Mouse (Mus musculus) midbrain, embryonic 13.5 days (tissue): ENCODE measurements around the gene Sesn3. TPM values are rescaled to one million over a fixed set of nuclear protein-coding genes. Genes with fewer than 3 reads are reported as not detected.

ENCODE experiments used
- ATAC-seq: fragments of 200-750 bp; cut with Nextera tagmentation; 2 replicates; pipeline ENCODE4 v1.8.0; 2017; ENCODE audit warnings: mild to moderate bottlenecking, moderate TSS enrichment, moderate library complexity
- H3K27ac ChIP-seq: fragments of 300-500 bp; sonication (generic); 2 replicates; pipeline ENCODE4 v1.5.1; 2015; ENCODE audit warnings: inconsistent platforms, mild to moderate bottlenecking, moderate library complexity
- H3K27me3 ChIP-seq: fragments of 300-500 bp; sonication (generic); 2 replicates; pipeline ENCODE4 v1.6.1; 2015; ENCODE audit warnings: mild to moderate bottlenecking, inconsistent platforms
- H3K36me3 ChIP-seq: fragments of 300-500 bp; sonication (generic); 2 replicates; pipeline ENCODE4 v1.6.1; 2015; ENCODE audit warnings: mild to moderate bottlenecking, inconsistent platforms
- H3K4me1 ChIP-seq: fragments of 300-500 bp; sonication (generic); replicated peaks from 2 replicates; pipeline ENCODE4 v1.6.1; 2015; ENCODE audit warnings: inconsistent platforms
- H3K4me2 ChIP-seq: fragments of 300-500 bp; sonication (generic); replicated peaks from 2 replicates; pipeline ENCODE4 v1.6.1; 2015; ENCODE audit warnings: moderate library complexity, mild to moderate bottlenecking, inconsistent platforms
- H3K4me3 ChIP-seq: fragments of 300-500 bp; sonication (generic); replicated peaks from 2 replicates; pipeline ENCODE4 v1.5.1; 2015; ENCODE audit warnings: mild to moderate bottlenecking, inconsistent platforms
- H3K9ac ChIP-seq: fragments of 300-500 bp; sonication (generic); replicated peaks from 2 replicates; pipeline ENCODE4 v1.6.1; 2015; ENCODE audit warnings: mild to moderate bottlenecking, inconsistent platforms
- H3K9me3 ChIP-seq: fragments of 300-500 bp; sonication (generic); 2 replicates; pipeline ENCODE4 v1.6.1; 2016; ENCODE audit warnings: mild to moderate bottlenecking, inconsistent platforms
- WGBS: fragments of 180-500 bp; shearing (Covaris S2); methylation state at CpG from one replicate; pipeline ENCODE4 v1.1.7; 2015; 5-methylcytosine and 5-hydroxymethylcytosine counted together
- polyA plus RNA-seq: library from polyadenylated mRNA; unstranded; fragments of >200 nt; fragmentation: Nextera tagmentation; extraction: Ambion mirVana; gene quantifications from 2 replicates; pipeline ENCODE4 v1.2.1, GENCODE M21; 2015

The Sesn3 gene
- polyA plus RNA-seq, 1 experiment from 2014 or later = 18.8 TPM

DNA sequence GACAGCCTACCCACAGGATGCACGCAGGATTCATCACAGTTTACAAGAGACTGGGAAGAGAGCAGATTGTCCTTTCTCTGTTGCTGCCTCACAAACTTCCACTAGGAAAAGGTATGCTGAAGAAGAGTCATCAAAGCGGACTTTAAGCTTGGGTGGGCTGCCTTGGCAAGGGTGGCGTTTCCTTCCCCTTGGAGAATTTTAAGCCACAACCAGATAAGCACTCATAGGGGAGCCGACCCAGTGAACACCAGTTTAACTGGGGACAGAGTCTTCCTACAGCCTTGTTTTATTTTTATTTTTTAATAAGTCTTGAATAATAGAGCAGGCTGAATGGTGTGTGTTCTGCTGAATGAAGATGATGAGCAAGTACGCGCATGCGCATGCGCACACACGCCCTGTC lies 89.9 kb downstream of the Sesn3 start:
- no peak for ATAC-seq
- no peaks in the 10 kb centered on the region; the same call in 1 of the 2 replicates for H3K9me3 ChIP-seq
- WGBS = 95% methylated on average over 9 of the region's 9 CpGs
- no peak overlapping the region for H3K4me3 ChIP-seq
- H3K27ac ChIP-seq = no peak overlapping the region
- no peak overlapping the region for H3K4me2 ChIP-seq
- H3K9ac ChIP-seq = no peak overlapping the region
- no peaks in the 10 kb centered on the region for H3K27me3 ChIP-seq
- H3K36me3 ChIP-seq = peaks cover 4% of the 10 kb centered on the region; the same call in 1 of the 2 replicates
- no peaks in the 10 kb centered on the region; the same call in 1 of the 2 replicates for H3K4me1 ChIP-seq

DNA sequence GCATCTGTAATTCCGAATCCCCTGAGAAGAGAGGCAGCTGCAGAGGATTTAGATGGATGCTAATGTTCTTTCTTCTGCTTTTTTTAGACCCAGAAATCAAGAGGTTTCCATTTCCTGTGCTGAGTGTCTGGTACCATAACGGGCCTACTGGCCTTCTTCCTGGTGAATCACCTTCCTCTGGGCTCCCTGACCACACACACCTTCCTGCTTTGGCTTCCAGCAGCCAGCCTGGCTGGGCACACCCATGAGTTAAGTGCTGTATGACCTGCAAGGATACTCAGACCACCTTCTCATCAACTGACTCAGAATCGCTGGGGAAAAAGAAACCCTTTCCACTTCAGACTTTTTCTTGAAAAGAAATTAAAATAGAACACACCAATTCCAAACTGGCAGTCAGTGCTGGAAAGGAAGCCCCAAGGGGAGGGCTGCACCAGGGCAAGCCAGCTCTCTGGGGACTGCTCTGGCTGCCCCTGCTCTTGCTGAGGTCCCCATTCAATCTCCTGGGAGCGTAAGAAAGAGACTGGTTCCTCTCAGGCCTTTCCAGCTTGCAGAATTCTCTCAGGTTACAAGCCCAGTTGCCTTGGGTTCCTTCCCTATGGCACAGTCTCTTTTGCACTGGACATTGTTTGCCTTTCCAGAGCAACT lies 90.7 kb downstream of the Sesn3 start:
- H3K27ac ChIP-seq = no peak overlapping the region
- 65% methylated on average over 4 of the region's 4 CpGs for WGBS
- H3K9me3 ChIP-seq = no peaks in the 10 kb centered on the region; the same call in 1 of the 2 replicates
- H3K4me1 ChIP-seq = no peaks in the 10 kb centered on the region; the same call in 1 of the 2 replicates
- no peak overlapping the region for H3K9ac ChIP-seq
- H3K27me3 ChIP-seq = no peaks in the 10 kb centered on the region
- no peak overlapping the region for H3K4me3 ChIP-seq
- ATAC-seq = no peak
- peaks cover 4% of the 10 kb centered on the region; the same call in 1 of the 2 replicates for H3K36me3 ChIP-seq
- no peak overlapping the region for H3K4me2 ChIP-seq

DNA sequence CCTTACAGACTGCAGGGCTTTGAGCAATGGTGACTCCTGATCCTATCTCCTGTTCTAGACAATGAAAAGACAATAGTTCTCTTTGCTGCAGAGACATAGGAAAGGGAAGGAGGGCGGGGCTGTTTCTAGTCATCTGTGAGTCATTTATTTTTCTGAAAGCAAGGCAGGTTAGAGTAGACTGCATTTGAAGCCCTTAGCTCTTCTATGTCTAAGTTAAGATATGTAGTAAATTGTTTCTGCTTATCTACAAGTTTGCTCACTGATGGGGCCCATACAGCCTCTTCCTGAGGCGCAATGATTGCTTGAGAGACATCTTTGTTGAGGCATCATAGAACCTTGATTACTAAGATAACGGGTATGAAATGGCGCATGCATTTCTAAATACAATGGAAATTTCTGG lies 93.0 kb downstream of the Sesn3 start:
- Histone ChIP-seq H3K27ac (no peak overlapping the region), H3K4me2 (no peak overlapping the region), H3K36me3 (peaks cover 4% of the 10 kb centered on the region; the same call in 1 of the 2 replicates), H3K27me3 (no peaks in the 10 kb centered on the region), H3K4me3 (no peak overlapping the region), H3K9ac (no peak overlapping the region), H3K9me3 (no peaks in the 10 kb centered on the region; the same call in 1 of the 2 replicates), H3K4me1 (no peaks in the 10 kb centered on the region; the same call in 1 of the 2 replicates)
- 95% methylated on average over 4 of the region's 4 CpGs for WGBS
- no peak for ATAC-seq

DNA sequence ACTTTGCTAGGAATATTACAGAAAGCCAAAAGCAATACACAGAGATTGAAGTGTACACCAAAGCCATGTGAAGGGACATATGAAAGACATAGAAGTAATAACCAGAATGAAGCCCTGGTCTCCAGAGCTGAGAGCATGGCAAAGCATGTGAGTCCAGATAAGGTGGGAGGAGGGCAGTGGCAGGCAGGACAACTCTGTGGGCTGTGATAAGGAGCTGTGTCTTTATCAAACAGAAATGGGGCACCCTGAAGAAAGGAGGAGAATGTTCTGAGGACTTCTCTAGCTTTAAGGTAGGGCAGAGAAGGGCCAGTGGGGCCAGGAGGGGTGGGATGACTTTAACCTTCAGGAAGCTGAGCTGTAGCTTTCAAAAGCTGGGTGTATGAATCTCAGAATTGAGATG lies 94.4 kb downstream of the Sesn3 start:
- H3K4me3 ChIP-seq = no peak overlapping the region
- no peaks in the 10 kb centered on the region for H3K27me3 ChIP-seq
- H3K4me1 ChIP-seq = no peaks in the 10 kb centered on the region; the same call in 1 of the 2 replicates
- no peak overlapping the region for H3K9ac ChIP-seq
- no peaks in the 10 kb centered on the region; the same call in 1 of the 2 replicates for H3K9me3 ChIP-seq
- no peak overlapping the region for H3K4me2 ChIP-seq
- ATAC-seq = no peak
- peaks cover 4% of the 10 kb centered on the region; the same call in 1 of the 2 replicates for H3K36me3 ChIP-seq
- H3K27ac ChIP-seq = no peak overlapping the region

DNA sequence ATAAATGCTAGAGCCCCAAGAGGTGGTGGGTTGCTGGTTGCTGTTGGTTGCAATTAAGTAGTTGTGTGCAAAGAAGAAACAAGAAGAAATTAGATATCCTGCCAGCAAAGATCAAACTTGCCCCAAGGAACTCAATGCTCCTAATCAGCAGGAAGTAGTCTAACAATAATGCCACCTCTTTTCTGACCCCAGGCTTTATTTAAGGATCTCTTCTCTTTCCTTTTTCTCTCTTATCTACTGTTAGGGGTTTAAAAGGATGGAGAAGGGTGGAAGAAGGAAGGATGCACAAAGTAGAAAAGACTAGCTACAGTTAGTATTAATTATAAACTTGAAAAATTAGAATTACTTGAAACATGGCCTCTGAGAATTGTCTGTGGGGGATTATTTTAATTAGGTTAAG lies 97.6 kb downstream of the Sesn3 start:
- no peaks in the 10 kb centered on the region for H3K4me1 ChIP-seq
- no peak for ATAC-seq
- H3K4me2 ChIP-seq = no peak overlapping the region
- no peak overlapping the region for H3K9ac ChIP-seq
- H3K4me3 ChIP-seq = no peak overlapping the region
- no peaks in the 10 kb centered on the region; the same call in 1 of the 2 replicates for H3K9me3 ChIP-seq
- H3K27me3 ChIP-seq = no peaks in the 10 kb centered on the region
- peaks cover 4% of the 10 kb centered on the region; the same call in 1 of the 2 replicates for H3K36me3 ChIP-seq
- H3K27ac ChIP-seq = no peak overlapping the region

DNA sequence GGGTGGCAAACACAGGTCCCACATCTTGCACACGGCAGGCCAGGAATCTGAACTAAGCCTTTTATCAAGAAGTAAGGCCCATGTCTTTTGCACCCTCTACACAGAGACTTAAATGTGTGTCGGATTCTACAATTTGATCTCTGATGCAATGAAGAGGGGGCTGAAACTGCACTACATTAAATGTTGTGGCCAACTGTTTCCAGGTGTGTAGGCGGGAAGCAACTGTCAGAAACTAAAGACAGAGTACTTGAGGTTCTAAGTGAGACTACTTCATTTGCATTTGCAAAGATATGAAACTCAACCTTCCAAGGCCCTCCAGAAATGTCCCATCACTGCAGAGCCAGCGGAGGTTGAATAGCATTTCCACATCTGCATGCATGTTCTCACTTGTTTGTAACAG lies 101.3 kb downstream of the Sesn3 start:
- H3K36me3 ChIP-seq = no peaks in the 10 kb centered on the region
- no peak for ATAC-seq
- peaks cover 11% of the 10 kb centered on the region; the same call in 1 of the 2 replicates for H3K27me3 ChIP-seq
- no peak overlapping the region for H3K4me3 ChIP-seq
- H3K9me3 ChIP-seq = no peaks in the 10 kb centered on the region
- no peak overlapping the region for H3K27ac ChIP-seq
- no peak overlapping the region for H3K4me2 ChIP-seq
- H3K9ac ChIP-seq = no peak overlapping the region
- WGBS = 89% methylated on average over 4 of the region's 4 CpGs
- H3K4me1 ChIP-seq = peaks cover 11% of the 10 kb centered on the region

DNA sequence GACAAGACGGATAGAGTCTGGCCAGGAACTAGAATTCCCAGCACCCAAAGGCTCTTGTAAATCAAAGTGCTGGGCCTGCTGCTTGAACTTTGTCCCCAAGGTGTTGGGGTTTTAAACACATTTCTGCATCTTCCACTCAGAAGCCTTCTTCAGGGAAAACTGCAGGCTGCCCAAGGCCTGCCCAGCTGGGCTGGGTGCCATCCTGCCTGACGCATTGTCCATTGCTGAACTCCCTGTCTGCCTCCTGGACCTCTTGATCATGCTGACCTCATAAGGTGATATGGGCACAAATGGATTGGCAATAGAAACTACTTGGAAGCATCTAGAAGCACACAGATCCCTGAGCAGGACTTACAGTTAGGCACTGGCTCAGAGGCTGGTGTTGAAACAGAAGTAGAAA lies 103.3 kb downstream of the Sesn3 start:
- WGBS = 98% methylated on average over 2 of the region's 2 CpGs

DNA sequence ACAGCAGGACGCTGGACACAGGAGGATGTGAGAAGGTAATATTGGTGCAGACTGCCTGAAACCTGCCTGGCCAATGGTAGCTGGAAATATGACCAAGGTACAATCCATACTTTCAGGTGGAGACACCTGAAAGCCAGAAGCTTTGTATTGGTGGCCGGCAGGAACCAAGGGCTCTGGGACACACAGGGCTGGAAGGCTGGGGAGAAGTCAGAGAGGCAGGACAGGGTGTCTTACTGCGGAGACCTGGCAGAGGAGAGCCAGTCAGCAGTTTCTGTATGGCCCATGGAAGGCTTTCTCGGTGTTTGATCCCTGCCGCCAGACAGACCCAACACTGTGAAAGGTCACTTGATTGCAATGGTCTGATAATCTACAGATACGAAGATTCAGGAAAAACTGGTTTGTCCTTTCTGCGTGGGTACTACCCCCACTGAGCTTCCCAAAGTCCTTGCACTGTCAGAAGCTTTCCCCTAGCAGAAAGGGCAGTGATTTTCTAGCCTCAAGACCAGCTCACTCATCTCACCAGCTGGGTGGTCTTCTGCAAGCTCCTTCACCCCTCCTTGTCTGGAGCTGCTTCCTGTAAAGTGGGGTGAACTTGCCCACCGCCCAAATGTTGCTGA lies 105.0 kb downstream of the Sesn3 start:
- H3K36me3 ChIP-seq = no peaks in the 10 kb centered on the region
- peak overlapping the region; percentile 82; the same call in 1 of the 2 replicates for H3K27ac ChIP-seq
- peaks cover 17% of the 10 kb centered on the region for H3K4me1 ChIP-seq
- H3K27me3 ChIP-seq = peaks cover 11% of the 10 kb centered on the region; the same call in 1 of the 2 replicates
- H3K9ac ChIP-seq = peak overlapping the region; percentile 84
- H3K4me3 ChIP-seq = peak overlapping the region; percentile 65
- 21% methylated on average over 8 of the region's 8 CpGs for WGBS
- peak overlapping the region; percentile 89 for H3K4me2 ChIP-seq
- H3K9me3 ChIP-seq = no peaks in the 10 kb centered on the region
- no peak; the same call in 1 of the 2 replicates for ATAC-seq

More for the DNA sequence above, 103.3 kb downstream of the Sesn3 start:
- ATAC-seq = no peak
- H3K4me2 ChIP-seq = no peak overlapping the region
- H3K36me3 ChIP-seq = no peaks in the 10 kb centered on the region
- H3K9ac ChIP-seq = no peak overlapping the region
- no peak overlapping the region for H3K4me3 ChIP-seq
- peaks cover 11% of the 10 kb centered on the region; the same call in 1 of the 2 replicates for H3K27me3 ChIP-seq
- H3K9me3 ChIP-seq = no peaks in the 10 kb centered on the region
- H3K4me1 ChIP-seq = peaks cover 17% of the 10 kb centered on the region
- H3K27ac ChIP-seq = no peak overlapping the region

DNA sequence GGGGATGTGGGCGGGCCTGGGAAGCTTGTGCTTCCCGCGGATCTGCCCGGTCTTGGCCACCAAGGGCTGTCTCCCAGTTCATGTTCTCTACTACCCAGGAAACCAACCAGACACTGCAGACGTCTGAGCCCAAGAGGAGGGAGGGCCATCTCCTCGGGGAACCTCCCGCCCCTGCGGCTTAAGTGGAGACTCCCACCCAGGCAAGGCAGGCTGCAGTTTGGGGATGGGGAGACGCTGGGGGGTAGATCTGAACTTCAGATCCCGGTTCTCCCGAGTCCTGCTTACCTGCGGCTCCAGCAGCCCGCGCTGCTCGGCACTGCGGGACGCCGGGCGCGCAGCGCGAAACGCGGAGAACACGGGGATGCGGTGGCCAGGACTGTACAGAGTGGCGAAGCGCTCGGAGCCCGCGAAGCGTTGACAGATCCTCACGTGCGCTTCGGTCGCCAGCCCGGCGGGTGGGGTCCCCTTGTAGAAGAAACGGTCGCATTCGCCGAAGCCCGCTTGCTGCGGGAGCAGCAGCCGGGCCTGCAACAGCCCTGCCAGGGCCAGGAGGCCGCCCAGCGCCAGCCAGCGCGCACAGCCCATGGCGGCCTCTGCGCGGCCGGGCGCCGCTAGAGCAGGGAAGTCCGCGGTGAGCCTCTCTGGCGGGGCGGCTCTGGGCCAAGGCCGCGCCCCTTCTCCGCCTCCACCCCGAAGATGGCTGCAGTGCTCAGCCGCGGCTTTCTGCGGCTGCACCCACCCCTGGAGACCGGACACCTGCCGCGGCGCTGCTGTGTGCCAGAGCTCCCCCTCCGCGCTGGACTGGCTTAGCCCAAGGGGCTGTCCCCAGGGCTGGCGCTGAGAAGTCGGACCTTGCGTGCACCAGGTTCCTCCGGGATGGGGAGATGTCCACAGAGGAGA lies 105.8 kb downstream of the Sesn3 start:
- WGBS = under 1% methylated on average over 74 of the region's 76 CpGs
- H3K27ac ChIP-seq = peak overlapping the region; percentile 82
- H3K9me3 ChIP-seq = no peaks in the 10 kb centered on the region
- H3K9ac ChIP-seq = peak overlapping the region; percentile 84
- peaks cover 17% of the 10 kb centered on the region for H3K4me1 ChIP-seq
- ATAC-seq = peak; percentile 95
- peaks cover 11% of the 10 kb centered on the region; the same call in 1 of the 2 replicates for H3K27me3 ChIP-seq
- H3K4me2 ChIP-seq = peak overlapping the region; percentile 89
- peak overlapping the region; percentile 65 for H3K4me3 ChIP-seq
- no peaks in the 10 kb centered on the region for H3K36me3 ChIP-seq

DNA sequence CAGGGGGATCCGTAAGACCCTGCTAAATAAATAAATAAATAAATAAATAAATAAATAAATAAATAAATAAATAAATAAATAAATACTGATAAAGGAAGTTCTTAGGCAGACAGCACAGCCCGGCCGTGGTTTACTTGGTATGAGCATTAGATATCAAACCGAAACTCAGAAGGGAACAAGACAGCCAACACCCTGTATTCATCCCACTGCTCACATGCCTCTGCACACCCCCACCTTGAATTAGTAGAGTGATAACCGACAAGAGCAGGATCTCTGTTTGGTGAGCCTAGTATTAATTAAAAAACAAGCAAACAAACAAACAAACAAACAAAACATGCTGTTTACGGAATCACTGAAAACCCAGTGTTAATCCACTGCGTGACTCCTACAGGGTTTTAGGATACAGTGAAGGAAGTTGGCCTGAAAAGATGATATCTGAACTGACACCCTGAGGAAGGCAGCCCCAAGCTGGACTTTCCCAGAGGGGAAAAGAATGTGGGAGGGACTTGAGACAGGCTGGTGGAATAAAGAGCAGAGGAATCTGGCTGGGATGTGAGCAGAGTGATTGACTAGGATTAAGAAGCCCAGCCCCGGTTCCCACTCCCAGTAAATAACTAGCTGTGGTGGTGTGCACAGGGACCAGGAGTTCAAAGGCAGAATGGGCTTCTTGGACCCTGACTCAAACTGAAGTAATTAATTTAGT lies 106.6 kb downstream of the Sesn3 start, which contains the start of gene Endod1:
Gene Endod1, minus strand, starts transcription at position 155 of the 703 bp plus-strand sequence.
- H3K9ac ChIP-seq = peak within 1 kb of the TSS; percentile 84
- peaks cover 17% of the 10 kb centered on the region for H3K4me1 ChIP-seq
- peaks cover 11% of the 10 kb centered on the region; the same call in 1 of the 2 replicates for H3K27me3 ChIP-seq
- no peaks in the 10 kb centered on the region for H3K9me3 ChIP-seq
- peak within 1 kb of the TSS; percentile 65 for H3K4me3 ChIP-seq
- ATAC-seq = peak; percentile 74
- no peaks in the 10 kb centered on the region for H3K36me3 ChIP-seq
- H3K27ac ChIP-seq = peak within 1 kb of the TSS; percentile 82
- peak within 1 kb of the TSS; percentile 89 for H3K4me2 ChIP-seq
- 2% methylated on average over 8 of the region's 8 CpGs for WGBS

DNA sequence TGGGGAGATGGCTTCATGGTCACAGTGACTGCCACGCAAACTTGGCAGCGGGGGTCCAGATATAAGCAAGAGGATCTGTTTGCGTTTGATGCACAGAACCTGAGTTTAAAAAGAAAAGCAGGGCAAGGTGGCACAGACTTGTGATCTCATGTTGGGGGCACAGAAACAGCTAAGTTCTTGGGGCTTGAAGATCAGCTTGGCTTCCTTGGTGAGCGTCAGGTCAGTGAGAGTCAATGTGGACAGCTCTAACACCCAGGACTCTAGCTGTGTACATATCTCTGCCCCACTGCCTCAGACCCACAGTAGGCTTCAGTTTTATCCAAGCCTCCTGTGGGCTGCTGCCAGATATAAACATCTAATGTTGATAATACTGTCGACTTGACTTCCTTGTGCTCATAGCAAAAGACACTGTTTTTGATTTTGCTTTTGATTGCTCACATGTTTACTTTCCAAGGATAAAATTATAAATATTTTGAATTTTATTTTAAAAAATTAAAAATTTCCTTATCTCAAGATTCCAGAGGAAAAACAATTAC lies 107.5 kb downstream of the Sesn3 start:
- Histone ChIP-seq H3K36me3 (no peaks in the 10 kb centered on the region), H3K27ac (no peak overlapping the region), H3K27me3 (peaks cover 11% of the 10 kb centered on the region; the same call in 1 of the 2 replicates), H3K4me3 (no peak overlapping the region), H3K9ac (no peak overlapping the region), H3K4me1 (peaks cover 17% of the 10 kb centered on the region), H3K9me3 (no peaks in the 10 kb centered on the region), H3K4me2 (peak overlapping the region; percentile 89; the same call in 1 of the 2 replicates)
- 74% methylated on average over 5 of the region's 5 CpGs for WGBS
- no peak for ATAC-seq
